Mouse (Mus musculus) lung, adult 18-20 months (tissue): ENCODE measurements at regions not wholly inside any gene's neighbourhood (a gene's known extent, or its start where the extent isn't known, plus 50 kb on each side); places are given as distances from the start of the nearest gene placed in this dataset.

ENCODE experiments used
- DNase-seq, 2 experiments: peaks; one replicate each; pipeline ENCODE4 v3.0.0; 2022; ENCODE audit warnings: mixed read lengths in 2 of 2

DNA sequence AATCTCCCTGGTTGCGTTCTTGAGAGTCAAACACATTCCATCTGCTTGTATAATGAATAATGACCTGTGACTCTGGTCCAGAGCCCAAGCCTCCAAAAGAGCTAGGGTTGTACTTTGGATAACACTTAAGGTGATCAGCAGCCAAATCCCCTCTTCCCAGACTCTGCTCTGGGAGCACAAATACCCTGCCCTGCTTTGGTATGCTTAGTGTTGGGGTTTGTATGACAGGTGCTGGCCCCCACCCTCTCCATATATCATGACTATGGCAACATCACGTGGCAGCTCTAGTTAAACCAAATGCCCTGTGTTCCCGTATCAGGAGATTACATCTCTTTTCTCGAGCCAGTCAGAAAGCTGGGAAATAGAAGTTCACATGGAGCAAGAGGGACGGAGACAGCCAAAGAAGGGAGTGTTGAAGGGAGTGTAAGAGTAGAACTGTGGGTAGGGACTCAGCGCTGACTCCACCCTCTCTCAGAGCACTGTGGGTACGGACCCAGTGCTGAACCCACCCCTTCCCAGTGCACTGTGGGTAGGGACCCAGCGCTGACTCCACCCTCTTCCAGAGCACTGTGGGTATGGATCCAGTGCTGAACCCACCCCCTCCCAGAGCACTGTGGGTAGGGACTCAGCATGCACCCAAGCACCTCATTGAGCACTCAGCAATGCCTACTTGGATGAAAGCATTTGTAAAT, 387.4 kb upstream of the Kazn start:
- no peak for DNase-seq

- no peak for DNase-seq
Observed at GRCm38 (mm10) chr4:142625456-142625855, 386.3 kb upstream of the Kazn start.

- no peak for DNase-seq
Observed at GRCm38 (mm10) chr4:142622151-142622861, 383.1 kb upstream of the Kazn start.

GRCm38 (mm10) chr4:142619396-142619795, 380.2 kb upstream of the Kazn start:
- DNase-seq, result no peak

- no peak for DNase-seq
Observed at GRCm38 (mm10) chr4:142618770-142619169, 379.6 kb upstream of the Kazn start.

GRCm38 (mm10) chr4:142617676-142618075, 378.5 kb upstream of the Kazn start:
- no peak for DNase-seq

DNA sequence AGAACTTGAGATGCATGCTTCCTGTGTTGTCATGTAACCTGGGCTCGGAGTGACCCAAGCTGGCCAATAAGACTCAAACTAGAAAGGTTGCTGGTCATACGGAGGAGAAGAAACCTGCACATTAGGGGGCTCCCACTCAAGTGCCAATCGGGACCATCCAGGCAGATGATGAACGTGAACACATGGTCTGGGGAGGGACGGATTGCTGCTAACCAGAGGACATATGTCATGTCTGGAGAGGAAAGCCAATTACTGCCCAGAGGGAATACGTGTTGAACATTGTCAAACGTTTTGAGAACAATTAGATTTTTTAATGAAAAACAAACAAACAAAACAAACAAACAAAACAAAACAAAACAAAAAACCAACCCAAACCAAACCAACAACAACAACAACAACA, 377.7 kb upstream of the Kazn start:
- no peak for DNase-seq

DNA sequence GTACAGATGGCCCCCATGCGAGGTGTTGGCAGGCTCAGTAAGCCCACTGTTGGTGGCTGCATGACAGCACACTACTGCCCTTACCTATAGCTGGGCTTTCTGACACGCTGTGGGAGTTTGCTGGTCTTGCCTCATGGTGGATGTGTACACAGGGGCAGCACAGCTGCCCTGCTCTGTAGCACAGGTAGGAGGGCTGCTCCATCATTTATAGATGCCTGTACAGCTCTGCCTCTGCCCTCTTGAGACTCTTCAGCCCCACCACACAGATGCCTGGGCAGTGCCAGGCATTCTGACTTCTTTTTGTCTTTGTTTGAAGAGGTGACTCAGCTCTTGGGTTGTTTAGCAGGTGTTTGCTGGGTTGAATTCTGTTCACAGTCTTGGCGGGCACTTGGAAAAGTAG, 365.9 kb upstream of the Kazn start:
- DNase-seq, result no peak

- no peak for DNase-seq
Observed at GRCm38 (mm10) chr4:142597214-142597613, 358.0 kb upstream of the Kazn start.

DNA sequence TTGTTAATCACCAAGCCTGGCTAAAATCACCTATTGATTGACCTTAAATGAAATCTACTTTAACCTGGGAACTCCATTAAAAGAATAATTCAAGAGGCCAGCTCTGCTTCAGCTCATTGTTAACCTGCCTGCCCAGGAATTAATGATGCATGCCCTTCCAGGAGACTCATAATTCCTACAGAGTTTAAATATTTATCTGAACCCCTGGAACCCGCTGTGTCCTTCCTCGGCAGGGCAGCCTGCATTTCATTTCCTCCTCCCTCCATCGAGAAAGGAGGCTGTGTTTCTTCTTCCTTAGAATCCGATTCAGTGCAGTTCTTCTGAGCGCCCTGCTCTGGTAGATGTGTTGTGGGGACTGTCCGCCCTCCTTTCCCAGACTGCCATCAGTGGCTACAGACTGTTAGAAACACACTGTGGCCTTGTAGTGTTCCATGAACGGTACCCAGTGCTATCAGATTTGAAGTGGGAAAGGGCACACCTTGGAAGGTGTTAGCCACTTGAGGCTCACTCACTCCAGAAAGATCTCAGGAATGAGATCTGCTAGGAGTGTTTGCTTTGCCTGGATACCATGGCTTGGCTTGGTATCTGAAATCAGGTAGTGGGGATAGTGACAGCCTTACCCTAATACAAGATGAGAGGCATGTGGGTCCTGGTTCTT, 350.0 kb upstream of the Kazn start:
- DNase-seq, result no peak

GRCm38 (mm10) chr4:142588418-142589083, 349.4 kb upstream of the Kazn start:
- no peak for DNase-seq

- no peak for DNase-seq
Observed at GRCm38 (mm10) chr4:142587345-142588035, 348.3 kb upstream of the Kazn start.

- DNase-seq, result no peak
Observed at GRCm38 (mm10) chr4:142578536-142578935, 339.3 kb upstream of the Kazn start.

DNA sequence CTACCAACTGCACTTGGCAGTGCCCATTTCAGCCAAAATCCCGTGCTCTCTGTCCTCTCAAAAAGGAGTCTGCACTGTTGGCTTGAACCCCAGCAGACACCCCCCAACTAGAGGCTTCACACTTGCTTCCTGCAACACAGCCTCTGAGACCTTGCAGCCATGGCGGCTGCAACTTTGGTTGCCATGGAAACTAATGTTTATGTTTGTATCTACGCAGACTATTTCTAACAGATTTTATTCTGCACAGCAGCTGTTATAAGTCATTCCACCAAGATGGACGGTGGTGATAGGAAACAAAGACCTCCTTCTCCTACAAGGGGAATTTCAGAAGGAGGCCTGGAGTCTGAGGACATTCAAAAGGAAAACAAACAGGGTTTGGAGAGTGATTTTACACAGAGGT, 338.3 kb upstream of the Kazn start:
- no peak for DNase-seq

GRCm38 (mm10) chr4:142574528-142574927, 335.3 kb upstream of the Kazn start:
- DNase-seq, result no peak

DNA sequence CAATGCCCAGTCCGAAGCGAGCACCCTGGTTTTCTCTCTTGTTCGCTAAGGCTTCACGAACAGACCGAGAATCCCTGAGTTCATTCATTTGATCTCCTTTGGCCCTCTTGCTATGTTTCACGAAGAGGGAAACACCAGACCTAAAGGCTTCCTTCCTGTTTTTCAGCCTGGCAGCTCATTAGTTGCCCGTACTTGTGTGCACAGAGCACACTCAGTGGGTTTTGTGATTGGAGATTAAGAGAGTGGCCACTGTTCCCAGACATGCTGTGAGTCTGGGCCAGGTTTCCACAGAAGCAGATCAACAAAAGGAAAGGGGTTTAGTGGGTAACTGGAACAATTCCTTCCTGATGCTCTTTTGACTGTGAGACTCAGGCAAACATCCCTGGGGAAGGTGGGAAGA, 331.5 kb upstream of the Kazn start:
- no peak for DNase-seq

DNA sequence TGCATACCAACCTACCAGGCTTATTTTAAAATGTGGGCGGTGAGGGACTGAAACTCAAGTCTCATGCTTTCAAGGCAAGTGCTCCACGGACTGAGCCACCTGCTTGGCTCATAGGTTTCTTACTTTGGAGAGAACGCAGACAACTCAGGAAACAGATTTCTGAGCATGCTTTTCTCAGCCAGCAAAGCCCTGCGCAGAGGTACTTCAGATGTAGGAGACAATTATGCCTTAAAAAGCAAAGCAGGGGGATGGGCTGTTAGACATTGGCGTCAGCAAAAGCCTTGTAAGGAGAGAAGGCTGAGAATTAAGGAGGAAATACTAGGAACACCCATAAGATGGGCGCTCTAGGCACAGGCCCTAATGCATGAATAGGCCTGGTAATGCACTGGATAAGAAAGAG, 329.4 kb upstream of the Kazn start:
- DNase-seq, result no peak

DNA sequence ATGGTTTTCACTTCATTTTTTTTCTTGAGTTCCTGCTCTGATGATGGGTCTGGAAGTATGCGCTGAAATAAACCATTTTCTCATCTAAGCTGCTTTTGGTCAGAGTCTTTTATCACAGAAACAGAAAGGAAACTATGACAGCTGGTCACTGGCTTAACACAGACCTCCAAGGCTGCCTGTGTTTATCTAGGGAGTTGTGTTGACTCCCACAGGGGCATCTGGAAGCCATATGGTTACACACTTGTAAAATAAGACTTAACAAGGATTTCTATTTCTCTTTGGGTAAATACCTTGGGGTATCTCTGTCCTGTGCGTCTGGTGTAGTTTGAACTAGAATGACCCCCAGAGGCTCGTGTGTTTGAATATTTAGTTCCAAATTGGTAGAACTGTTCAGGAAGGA, 315.5 kb upstream of the Kazn start:
- DNase-seq, result no peak

DNA sequence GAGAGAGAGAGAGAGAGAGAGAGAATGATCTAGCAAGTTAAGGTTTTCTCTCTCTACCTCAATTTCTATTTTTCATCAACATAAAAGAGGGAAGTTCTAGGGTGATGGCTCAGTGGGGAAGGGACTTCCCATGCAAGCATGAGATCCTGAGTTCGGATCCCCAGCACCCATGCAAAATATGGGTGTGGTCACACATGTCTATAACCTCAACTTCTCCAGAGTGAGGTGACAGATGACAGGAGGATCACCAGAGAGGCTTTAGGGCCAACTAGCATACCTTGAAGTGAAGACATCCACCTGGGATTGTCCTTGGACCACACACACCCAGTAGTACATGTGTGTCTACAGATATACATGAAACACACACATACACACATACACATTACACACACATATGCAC, 306.7 kb upstream of the Kazn start:
- no peak for DNase-seq

GRCm38 (mm10) chr4:142545187-142545586, 306.0 kb upstream of the Kazn start:
- no peak for DNase-seq

DNA sequence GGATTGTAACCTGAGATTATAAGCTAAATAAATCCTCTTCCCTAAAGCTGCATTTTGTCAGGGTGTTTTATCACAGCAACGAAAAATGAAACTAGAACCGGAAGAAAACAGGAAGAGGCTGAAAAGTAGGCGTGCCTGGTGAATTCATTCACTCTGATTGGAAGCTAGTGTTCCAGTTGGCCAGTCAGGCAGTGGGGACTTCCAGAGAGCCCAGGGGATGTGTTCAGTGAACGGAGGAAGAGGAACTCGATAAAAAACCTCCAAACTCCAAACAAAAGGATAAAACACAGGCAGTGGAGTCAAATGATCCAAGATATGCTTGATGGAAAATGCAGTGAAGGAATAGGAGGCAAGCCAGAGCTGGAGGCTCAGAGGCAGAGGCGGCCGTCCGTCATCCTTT, 305.5 kb upstream of the Kazn start:
- peak in 1 of 2 experiments; percentile 1 for DNase-seq

DNA sequence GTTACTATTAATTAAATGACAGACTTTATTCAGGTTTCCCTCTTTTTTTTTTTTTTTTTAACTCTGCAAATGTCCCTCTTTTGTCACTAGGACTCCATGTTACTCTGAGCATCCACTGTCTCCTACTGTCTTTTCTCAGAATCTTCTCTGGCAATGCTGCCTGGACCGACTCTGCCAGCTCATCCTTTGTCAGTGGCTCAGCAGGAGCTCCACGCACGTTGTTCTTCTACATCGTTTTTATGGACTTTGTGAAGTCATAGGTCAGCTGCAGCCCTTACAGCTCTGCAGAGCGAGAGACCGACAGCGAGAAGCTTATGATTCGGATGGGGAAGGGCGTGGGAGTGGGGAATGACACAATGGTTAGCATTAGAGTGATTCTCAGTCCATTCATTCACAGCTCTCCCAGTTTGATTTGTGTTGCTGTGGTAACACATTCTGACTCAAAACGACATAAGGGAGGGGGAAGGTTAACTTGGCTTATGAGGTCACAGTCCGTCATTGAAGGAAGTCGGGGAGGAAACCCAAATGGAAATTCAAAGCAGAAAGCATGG, 300.1 kb upstream of the Kazn start:
- no peak for DNase-seq

GRCm38 (mm10) chr4:142527080-142527479, 287.9 kb upstream of the Kazn start:
- DNase-seq, result no peak
